Mouse (Mus musculus) testis, adult 2 months (tissue): ENCODE results near the gene Dnajc1. TPM values are rescaled to one million over a fixed set of nuclear protein-coding genes. Genes with fewer than 3 reads are reported as not detected.

Experiments used
- H3K27ac ChIP-seq: fragments of 200-500 bp; 2 replicates; pipeline ENCODE4 v1.5.1; 2012; ENCODE audit warnings: low read depth, low read length; ENCODE audit not compliant: control insufficient read depth, insufficient read depth
- H3K27me3 ChIP-seq: fragments of 200-500 bp; 2 replicates; pipeline ENCODE4 v1.6.1; 2012; ENCODE audit warnings: mild to moderate bottlenecking, low read length, moderate library complexity; ENCODE audit not compliant: control insufficient read depth, insufficient read depth
- H3K36me3 ChIP-seq: fragments of 200-500 bp; 2 replicates; pipeline ENCODE4 v1.6.1; 2012; ENCODE audit warnings: mild to moderate bottlenecking, low read length; ENCODE audit not compliant: control insufficient read depth, insufficient read depth
- H3K4me1 ChIP-seq: fragments of 200-500 bp; 2 replicates; pipeline ENCODE4 v1.6.1; 2012; ENCODE audit warnings: low read length; ENCODE audit not compliant: control insufficient read depth, insufficient read depth
- H3K4me3 ChIP-seq: fragments of 200-500 bp; 2 replicates; pipeline ENCODE4 v1.5.1; 2012; ENCODE audit warnings: low read depth, mild to moderate bottlenecking, low read length, moderate library complexity, mixed read lengths; ENCODE audit not compliant: control insufficient read depth
- CTCF ChIP-seq: fragments of 200-500 bp; IDR thresholded peaks from 2 replicates; pipeline ENCODE4 v1.5.1; 2012; ENCODE audit warnings: low read depth, mild to moderate bottlenecking, inconsistent platforms, low read length, moderate library complexity; ENCODE audit not compliant: control insufficient read depth, insufficient read depth, insufficient replicate concordance
- POLR2A ChIP-seq: fragments of 200-500 bp; IDR thresholded peaks from 2 replicates; pipeline ENCODE4 v1.6.1; 2012; ENCODE audit warnings: low read depth, mild to moderate bottlenecking, inconsistent platforms, low read length, moderate library complexity; ENCODE audit not compliant: control insufficient read depth
- polyA plus RNA-seq: library from polyadenylated mRNA; depleted of rRNA; stranded (reverse); fragments of >200 nt; gene quantifications from 2 replicates; pipeline ENCODE4 v1.2.3, GENCODE M21; 2012

Dnajc1 gene
- polyA plus RNA-seq, 1 experiment, result 4.7 TPM

- no peak overlapping the region for H3K27ac ChIP-seq
- no peaks in the 10 kb centered on the region for H3K4me1 ChIP-seq
- TF ChIP-seq CTCF (no peak), POLR2A (no peak)
- no peaks in the 10 kb centered on the region for H3K27me3 ChIP-seq
- no peak overlapping the region for H3K4me3 ChIP-seq
- peaks cover 2% of the 10 kb centered on the region for H3K36me3 ChIP-seq
Observed at GRCm38 (mm10) chr2:18209948-18210347, 182.7 kb downstream of the Dnajc1 start.

GRCm38 (mm10) chr2:18209211-18209823 is 183.3 kb downstream of the Dnajc1 start:
- Histone ChIP-seq H3K27ac (no peak overlapping the region), H3K4me1 (no peaks in the 10 kb centered on the region), H3K4me3 (no peak overlapping the region)

GRCm38 (mm10) chr2:18208578-18208977 is 184.1 kb downstream of the Dnajc1 start:
- Histone ChIP-seq H3K27ac (no peak overlapping the region), H3K27me3 (no peaks in the 10 kb centered on the region), H3K4me3 (no peak overlapping the region), H3K4me1 (no peaks in the 10 kb centered on the region), H3K36me3 (peaks cover 2% of the 10 kb centered on the region)
- no peak for TF ChIP-seq POLR2A
- TF ChIP-seq CTCF, result no peak

More at GRCm38 (mm10) chr2:18209211-18209823, 183.3 kb downstream of the Dnajc1 start:
- no peak for TF ChIP-seq POLR2A
- no peak for TF ChIP-seq CTCF
- Histone ChIP-seq H3K36me3 (peaks cover 2% of the 10 kb centered on the region), H3K27me3 (no peaks in the 10 kb centered on the region)

GRCm38 (mm10) chr2:18206811-18207210 is 185.8 kb downstream of the Dnajc1 start:
- no peak overlapping the region for H3K27ac ChIP-seq
- H3K36me3 ChIP-seq, result peaks cover 2% of the 10 kb centered on the region

GRCm38 (mm10) chr2:18205118-18205517 is 187.5 kb downstream of the Dnajc1 start:
- Histone ChIP-seq H3K27me3 (no peaks in the 10 kb centered on the region), H3K27ac (no peak overlapping the region), H3K4me1 (no peaks in the 10 kb centered on the region), H3K36me3 (peaks cover 2% of the 10 kb centered on the region), H3K4me3 (no peak overlapping the region)
- TF ChIP-seq CTCF, result peak; percentile 41; the same call in 1 of the 2 replicates
- no peak for TF ChIP-seq POLR2A

More at GRCm38 (mm10) chr2:18206811-18207210, 185.8 kb downstream of the Dnajc1 start:
- Histone ChIP-seq H3K4me3 (no peak overlapping the region), H3K4me1 (no peaks in the 10 kb centered on the region), H3K27me3 (no peaks in the 10 kb centered on the region)
- TF ChIP-seq POLR2A (no peak), CTCF (no peak; the same call in 1 of the 2 replicates)

GRCm38 (mm10) chr2:18202923-18203322 is 189.7 kb downstream of the Dnajc1 start:
- Histone ChIP-seq H3K27ac (no peak overlapping the region), H3K27me3 (no peaks in the 10 kb centered on the region), H3K36me3 (peaks cover 2% of the 10 kb centered on the region), H3K4me3 (no peak overlapping the region), H3K4me1 (no peaks in the 10 kb centered on the region)
- no peak for TF ChIP-seq POLR2A
- no peak for TF ChIP-seq CTCF

- Histone ChIP-seq H3K4me3 (no peak overlapping the region), H3K27me3 (no peaks in the 10 kb centered on the region), H3K4me1 (no peaks in the 10 kb centered on the region), H3K36me3 (no peaks in the 10 kb centered on the region; the same call in 1 of the 2 replicates), H3K27ac (no peak overlapping the region)
- TF ChIP-seq POLR2A, result no peak
Observed at GRCm38 (mm10) chr2:18201820-18202462, 190.7 kb downstream of the Dnajc1 start.
